Mouse (Mus musculus) c-Kit-positive CD71-negative TER-119-negative erythroid progenitor cells, embryonic 14.5 days (primary cell): ENCODE results near the gene Patj.
"Not testable (repeated sequence)": the region's sequence is repeated elsewhere in the genome, so short reads cannot be mapped to it uniquely, and the experiment has no call there.

Experiments used
- DNase-seq: peaks from one replicate; pipeline ENCODE4 v3.0.0-alpha.2; 2013; ENCODE audit warnings: low read depth

Patj gene

DNA sequence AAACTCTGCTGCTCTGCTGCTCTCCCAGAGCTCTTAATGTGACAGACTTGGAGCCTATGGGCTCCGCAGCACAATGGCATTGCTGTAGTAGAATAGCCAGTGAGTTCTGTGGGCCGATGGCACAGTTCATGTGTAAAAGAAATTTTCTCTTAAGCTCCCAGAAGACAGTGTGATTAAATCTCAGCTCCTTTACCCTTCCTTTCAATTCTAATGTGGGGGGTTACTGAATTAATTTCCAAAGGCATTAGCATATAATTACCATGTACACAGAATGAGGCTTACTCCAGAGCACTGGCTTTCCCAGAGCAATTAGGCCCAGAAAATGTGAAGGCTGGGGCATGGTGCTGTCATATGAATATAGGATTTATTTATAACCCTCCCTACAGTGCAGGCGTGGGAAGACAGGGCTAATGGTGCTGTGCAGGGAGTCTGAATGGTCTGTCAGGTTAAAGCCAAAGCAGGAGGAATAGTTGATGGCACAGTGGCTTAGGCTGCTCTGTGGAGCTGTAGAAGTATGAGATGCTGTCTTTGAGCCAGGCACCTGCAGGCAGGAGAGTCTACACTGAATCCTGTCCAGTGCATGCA, 182.5 kb downstream of the Patj start:
- DNase-seq: no peak

DNA sequence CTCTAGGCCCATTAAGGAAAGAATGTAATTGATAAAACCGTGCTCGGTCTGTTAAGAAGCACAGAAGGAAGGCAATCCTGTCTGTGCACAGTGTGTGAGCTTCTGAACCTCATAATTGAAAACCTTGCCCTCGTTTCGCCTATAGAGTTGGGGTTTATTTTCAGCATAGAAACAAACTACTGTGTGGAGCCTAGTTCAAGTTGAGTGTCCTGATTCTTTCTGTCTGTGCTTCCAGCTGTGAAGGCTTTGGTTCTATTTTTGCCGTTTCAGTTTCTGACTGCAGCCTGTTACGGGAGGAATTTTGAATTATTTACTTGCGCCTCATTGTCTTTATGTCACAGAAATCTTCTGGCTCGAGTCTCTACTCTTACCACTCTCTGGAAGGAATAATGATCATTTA, 185.9 kb downstream of the Patj start:
- no peak for DNase-seq

DNA sequence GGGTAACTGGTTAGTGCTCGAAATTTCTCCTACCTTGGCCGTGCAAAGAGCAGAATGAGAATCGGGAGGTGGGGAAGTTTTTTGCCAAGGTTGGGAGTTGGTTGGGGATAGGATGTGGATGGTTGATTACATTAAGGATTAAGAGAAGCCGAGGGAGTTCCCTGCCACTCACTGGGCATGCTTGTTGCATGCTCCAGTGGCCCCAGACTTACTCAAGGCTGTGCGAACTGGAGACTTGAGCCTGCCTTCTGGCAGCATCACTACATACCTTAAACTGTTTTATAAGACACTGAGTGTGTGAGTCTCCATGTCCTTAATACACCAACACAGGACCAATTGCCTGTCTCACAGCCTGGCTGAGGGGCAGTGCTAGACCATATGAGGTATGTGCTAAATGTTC, 188.4 kb downstream of the Patj start:
- DNase-seq: no peak

DNA sequence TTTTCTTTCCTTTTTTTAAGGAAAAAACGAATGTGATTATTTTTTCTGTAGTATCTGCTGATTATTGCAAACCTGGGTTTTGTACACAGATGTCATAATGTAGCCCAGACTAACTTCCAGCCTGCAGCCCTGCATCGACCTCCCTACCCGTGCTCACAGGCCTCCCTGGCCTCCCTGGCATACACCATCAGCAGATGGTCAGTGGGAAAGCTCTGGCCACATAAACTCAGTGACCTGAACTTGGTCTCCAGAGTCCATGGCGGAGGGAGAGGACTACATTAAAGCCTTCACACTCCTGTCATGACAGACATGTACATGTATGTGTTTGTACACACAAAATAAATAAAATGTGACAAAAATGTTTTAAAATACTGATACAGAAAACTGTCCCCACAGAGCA, 190.7 kb downstream of the Patj start:
- DNase-seq: no peak

DNA sequence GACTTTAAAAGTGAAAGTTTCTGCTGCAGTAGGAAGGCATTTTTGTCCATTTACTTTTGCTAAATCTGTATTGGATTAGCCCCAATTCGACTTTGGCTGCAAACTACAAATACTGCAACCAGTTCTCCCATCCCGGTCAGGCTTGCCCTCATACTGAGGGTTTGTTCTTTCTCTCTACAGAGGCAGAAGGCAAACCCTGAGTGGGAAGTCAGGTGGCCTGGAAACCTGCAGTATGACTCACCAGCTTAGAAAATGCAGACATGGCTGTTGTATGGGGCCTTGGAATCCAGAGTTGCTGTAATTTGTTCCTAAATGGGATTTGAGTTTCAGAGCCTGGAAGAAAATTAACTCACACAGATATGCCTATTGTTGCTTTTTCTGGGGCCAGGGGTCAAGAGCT, 192.1 kb downstream of the Patj start:
- DNase-seq: no peak

DNA sequence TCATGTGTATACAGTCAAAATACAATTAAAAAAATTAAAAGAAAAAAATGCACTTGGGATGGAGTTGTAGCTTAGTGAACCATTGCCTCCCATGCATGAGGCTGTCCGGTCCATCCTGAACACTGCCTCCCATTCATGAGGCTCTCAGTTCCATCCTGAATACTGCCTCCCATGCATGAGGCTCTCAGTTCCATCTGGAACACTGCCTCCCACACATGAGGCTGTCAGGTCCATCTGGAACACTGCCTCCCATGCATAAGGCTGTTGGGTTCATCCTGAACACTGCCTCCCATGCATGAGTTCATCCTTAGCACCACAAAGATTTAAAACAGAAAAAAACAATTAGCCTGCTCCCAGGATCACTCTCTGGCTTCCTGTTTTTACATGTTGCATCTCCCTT, 198.4 kb downstream of the Patj start:
- no peak for DNase-seq

DNA sequence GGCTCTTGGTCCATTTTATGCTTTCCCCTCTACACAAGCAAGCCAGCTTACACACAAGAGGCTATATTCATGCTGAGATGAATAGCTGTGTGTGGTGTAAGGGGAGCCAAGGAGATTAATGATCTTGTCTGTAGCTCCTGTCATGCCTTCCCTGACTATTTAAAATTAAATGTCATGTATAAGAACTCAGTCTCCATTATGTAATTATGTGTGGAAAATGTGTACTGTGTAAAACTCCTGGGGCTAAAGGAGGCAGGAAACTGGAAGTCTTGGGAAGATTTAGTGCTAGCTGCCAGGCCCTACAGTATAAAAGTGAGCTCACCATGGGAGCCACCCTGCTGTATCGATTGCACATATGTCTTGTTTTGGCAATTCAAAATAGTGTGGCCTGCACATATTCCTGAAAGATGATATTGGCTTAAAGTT, 203.0 kb downstream of the Patj start:
- DNase-seq: no peak

DNA sequence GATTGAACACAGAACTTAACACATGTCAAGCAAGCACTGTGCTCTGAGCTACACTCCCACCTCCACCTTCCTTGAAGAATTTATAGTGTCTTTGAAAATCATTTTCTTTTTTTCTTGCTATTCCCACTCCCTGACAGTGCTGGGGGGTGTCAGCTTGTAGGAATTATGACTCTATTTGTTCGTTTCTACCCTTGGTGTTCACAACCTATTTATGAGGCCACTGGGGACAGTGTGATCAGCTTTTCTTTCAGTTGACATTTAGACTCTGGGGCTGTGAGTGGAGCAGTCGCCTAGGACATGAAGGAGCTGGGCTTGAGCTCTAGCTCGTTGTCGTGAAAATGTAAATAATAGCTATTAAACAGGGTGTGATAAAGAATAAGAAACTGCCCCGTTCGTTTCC, 203.8 kb downstream of the Patj start:
- DNase-seq: no peak

DNA sequence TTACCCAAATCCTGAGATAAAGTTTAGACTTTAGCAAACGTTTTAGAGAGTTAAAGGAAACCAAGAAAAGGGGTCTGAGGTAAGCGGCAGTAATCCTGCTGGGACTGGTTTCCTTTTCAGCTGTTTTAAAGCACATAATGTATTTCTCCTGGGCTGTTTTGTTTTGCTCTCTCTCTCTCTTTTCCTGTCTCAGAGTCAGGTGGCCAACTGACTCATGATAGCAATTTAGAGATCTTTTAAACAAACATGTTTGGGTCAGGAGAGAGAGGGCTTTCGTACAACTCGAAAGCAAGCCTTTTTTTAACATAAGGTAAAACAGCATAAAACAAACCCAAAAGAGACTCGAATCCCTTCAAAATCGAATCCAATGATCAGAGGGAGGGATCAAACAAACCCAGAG, 207.5 kb downstream of the Patj start:
- DNase-seq: no peak

DNA sequence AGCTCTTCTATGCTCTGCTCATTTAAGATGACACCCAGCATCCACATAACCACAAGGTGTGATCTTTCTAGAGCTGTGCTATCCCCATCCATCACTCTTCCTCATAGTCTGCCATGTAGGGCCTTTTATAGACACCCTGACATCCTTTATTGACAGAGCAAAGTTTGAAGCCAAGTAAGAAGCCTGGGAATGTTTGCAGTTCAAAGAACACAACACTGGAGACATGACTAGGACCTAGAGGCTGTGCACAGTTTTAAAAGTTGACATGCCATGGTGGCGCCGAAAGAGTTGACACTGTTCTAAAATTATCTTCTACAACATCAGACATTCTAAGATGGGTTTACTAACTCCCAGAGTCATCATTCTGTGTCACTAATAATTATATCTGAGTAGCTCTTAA, 214.9 kb downstream of the Patj start:
- no peak for DNase-seq

DNA sequence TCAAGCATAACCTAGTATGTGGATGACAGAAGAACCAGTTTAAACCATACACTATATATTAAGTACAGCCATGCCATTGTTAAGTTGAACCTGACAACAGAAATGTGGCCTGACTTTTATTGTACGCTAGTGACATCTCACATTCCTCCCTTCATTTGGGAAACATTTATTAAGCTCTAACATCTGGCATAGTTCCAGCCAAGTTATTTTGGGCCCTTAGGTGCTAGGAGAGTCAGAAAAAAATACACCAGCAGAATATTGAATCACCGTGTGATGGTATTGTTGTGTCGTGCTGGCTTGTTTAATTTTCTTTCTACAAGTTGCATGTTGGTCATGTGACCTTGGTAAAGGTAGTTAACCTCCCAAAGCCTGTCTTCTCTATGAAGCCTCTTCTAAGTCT, 218.8 kb downstream of the Patj start:
- DNase-seq: no peak

DNA sequence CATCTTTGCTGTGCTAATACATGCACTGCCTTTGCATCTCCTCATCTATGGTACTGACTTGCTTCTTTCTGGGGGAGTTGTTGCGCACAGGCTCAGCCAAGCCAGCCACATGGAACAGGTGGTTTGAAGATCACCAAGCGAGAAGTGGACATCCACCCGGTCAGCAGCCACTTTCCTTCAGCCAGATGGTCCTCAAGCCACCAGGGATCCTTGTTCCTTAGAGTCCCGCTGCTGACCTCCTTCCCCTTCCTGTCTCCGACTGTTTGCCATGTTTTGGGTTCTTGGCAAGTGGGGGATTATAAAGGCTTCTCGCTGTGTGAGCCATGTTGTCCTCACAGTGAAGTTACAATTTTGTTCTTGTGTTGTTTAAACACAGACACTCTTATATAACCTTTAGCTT, 223.6 kb downstream of the Patj start:
- no peak for DNase-seq

DNA sequence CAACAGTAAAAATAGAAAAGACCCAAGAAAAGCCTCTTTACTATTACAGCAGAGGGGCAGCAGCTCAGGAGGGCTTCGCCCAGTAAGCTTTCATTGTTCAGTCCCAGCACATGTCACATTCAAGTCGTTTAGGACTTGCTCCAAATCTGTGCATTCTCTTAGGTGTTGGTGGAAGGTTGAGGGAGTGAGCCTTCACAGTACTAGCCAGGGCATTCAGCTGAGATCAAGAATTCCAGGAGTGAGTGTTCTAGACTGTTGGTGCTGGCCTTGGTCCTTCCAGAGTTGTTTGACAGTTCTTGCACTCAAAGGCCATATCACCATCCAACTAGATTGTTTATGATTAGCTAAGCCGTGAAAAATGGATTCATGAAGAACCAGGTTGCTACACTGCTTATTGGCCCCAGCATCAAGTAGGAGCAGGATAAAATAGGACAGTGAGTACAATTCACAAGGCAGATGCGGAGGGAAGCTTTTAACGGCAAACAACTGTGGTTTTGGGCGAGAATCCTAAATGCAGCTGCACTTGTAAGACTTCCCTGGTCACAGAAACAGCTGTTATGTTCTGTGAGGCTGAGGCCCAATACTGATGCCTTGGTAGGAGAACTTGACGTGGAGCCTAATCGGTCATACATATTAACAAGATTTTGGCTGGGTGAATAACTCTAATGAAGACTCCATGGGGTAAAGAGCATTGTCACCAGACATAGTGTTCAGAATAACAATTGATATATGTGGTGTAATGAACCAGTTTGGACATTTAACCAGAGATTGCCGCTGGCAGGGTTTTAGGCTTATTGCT, 225.6 kb downstream of the Patj start:
- no peak for DNase-seq

DNA sequence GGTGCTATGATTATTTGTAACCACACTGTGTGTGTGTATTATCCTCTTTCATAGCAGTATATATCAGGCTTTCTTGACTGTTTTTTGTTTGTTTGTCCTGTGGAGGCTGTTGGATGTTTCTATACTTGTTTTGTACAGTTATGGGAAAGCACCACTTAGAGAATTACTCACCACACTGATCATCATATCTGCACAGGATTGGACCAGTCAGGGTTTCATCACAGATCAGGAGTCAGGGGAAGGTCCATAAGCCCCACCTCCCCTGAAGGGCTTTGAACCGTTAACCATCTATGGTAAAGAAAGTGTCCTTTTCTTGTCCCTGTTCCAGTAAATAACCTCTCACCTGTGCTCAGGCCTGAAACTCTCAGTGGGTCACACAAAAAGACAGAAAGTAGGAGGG, 226.6 kb downstream of the Patj start:
- DNase-seq: no peak

DNA sequence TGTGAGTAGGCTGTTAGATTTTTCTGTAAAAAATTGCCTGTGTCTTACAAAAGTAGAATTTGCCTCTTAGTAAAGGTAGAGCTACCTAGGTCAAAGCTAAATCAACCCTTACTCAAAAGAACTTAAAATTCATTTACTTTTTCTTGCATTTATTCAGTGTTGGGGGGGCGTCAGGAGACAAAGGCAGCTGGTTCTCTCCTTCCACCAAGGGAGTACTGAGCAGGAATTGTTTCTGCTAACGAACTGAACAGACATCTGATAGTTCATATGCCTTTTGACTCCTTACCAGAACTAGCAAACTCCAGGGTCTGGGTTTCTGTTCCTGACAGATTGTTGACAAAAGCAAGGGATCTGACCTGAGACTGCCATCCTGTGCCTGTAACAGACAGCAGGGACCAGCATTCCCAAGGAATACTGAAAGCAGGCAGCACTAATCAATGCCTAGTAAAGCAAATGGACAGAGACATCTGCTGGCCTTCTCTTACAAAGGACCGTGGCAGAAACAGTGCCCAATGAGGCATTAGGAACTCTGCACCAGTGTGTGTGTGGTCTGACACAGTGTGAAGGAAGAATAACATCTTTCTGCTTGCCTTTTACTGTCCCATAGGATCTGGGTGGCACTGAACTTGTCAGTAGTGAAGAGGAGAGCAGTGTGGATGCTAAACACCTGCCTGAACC, 227.6 kb downstream of the Patj start:
- no peak for DNase-seq

DNA sequence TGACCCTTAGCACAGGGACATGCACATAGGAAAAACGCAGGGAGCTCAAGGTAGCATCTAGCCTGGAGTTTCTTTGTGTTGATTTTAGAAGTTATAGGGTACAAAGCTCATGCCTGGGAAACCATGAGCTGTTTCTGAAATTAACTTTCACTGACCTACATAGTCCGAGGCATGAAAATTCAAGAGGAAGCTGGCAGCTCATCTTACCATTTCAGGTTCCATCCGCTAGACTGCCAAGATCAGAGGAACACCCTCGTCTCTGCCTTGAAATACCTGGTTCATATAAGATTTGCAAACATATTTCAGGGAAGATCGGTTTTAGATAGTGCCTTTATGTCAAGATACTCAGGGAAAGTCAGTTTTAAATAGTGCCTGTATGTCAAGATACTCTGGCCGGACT, 232.7 kb downstream of the Patj start:
- no peak for DNase-seq

DNA sequence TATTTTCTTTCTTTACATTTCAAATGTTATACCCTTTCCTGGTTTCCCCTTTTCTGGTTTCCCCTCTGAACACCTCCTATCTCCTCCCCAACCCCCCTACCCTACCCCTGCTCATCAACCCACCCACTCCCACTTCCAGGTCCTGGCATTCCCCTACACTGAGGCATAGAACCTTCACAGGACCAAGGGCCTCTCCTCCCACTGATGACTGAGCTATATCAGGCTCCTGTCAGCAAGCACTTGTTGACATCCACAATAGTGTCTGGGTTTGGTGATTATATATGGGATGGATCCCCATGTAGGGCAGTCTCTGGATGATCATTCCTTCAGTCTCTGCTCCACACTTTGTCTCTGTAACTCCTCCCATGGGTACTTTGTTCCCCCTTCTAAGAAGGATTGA, 233.6 kb downstream of the Patj start:
- not testable (repeated sequence) for DNase-seq

DNA sequence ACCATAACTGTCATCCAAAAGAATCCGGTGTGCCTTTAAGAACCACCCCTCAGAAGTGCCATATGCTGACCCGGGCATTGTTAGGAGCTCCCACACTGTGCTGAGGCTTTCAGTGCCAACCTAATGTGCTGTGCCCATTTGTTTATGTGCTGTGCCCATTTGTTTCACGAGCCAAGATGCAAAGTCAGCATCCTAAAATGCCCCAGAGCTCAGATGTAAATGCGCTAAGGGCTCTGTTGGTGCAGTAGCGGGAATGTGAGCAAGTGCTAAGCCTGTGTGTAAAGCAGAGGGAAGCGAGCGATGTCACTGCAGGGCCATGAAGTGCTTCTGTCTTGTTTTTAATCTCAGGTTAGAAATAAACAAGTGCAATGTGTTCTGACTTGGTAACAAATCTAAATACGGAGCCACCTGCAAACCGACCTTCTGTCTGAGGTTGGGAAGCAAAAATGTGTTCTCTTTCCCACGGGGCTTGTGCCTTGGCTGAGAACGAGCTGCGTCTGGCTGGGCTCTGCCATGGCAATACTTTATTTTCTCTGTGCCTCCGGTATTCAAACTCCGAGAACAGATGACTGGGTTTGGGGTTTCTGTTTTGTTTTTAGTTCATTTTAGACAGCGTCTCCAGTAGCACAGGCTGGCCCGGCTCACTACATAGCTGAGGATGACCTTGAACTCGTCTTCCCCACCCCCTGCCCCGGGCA, 239.7 kb downstream of the Patj start:
- DNase-seq: no peak

DNA sequence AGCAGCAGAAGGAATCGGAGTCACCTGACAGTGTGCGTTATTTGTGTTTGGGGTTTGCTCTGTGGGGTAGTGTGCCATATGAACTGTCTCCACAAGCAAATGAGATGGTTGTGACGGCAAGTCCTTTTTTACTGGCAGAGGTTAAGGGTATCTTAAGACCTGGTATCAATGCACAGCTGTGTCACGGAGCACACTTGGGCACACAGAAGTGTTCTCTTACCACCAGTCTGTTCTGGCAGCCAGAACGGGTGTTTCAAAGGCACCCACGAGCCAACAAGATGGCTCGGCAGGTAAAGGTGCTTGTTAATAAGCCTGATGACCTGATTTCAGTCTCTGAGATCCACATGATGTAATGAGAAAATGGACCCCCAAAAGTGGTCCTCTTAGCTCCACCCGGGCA, 243.1 kb downstream of the Patj start:
- no peak for DNase-seq

DNA sequence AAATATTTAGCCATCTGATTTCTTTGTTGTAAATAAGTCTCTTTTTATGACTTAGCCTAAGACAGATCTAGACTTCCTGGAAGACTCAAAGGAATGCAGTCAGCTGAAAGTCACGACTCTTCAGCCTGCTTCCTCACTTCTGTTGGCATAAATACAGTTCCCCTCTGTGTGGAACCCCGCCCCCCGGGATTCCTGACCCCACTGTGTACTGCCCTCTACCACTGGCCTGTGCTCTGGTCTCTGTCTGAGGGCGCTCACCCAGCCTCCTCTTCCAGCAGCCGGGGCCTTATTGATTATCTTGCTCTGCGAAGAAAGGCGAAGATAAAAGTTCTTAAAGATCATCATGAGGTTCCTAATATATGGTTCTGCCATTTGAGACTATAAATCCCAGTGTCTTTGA, 258.1 kb downstream of the Patj start:
- DNase-seq: no peak

DNA sequence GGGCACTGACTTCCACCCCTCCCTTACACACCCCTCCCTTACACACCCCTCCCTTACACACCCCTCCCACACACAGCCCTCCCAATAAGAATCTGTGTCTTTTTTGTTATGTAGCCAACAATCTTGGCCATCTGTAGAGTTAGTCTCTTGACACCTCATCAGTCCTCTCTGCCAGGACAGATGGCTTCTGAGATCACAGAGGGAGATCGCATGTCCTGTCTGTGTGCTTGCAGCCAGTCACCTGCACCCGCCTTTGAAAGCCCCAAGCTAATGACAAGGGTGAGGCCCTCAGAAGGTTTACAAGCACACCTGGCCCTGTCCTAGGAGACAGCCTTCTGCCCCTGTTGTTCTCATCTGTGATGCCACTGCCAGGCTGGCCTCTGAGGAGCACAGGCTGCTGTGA, 258.8 kb downstream of the Patj start:
- no peak for DNase-seq

DNA sequence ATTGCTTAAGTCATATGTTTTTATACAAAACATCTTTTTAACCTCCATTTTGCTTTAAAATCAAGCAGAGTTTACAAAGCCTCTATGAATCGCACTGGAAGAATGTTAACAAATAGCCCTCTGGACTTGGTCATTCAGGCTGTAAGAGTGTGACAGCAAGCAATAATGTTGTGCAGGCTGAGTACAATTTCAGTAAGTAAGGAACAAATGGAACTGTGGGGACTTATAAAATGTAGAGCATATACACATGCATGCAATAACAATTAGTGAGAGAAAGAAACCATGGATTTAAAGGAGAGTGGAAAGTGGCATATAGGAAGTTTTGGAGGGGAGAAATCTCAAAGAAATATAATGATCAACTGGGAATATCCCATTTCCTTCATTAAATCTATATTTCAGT, 261.2 kb downstream of the Patj start:
- DNase-seq: no peak

DNA sequence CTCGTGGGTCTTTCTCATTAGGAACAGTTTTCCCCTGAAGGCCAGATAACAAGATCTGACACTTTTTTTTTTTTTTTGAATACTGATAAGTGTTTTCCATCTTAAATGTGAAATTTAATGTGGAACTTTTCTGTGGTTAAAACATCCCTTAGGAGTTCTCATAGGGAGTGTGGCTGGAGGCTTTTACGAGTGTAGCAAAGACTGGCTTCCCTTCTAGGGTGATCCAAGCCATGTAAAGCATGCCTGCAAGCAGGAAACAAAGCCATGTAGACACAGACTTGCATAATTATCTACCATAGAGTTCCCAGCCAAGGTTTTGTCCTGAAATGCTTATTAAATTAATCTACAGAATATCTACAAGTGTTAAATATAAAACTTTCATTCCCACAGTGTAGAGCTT, 263.4 kb downstream of the Patj start:
- no peak for DNase-seq
